Mouse (Mus musculus): Measurements from ENCODE around the gene Hmcn1. TPM values are rescaled to one million over a fixed set of nuclear protein-coding genes. Genes with fewer than 3 reads are reported as not detected.

Hmcn1 gene
- polyA plus RNA-seq, 1 experiment from 2014 or later = 25.5 TPM

- H3K4me2 ChIP-seq (ENCODE audit: low read depth, low read length) = no peak overlapping the region
- no peak overlapping the region for H3K27ac ChIP-seq (replicated peaks; ENCODE audit: low read depth, low read length)
- H3K4me3 ChIP-seq (ENCODE audit: low read depth, low read length) = no peak overlapping the region
- peak; percentile 79 for DNase-seq (ENCODE audit: low spot score)
- no peak for ATAC-seq (replicated peaks; ENCODE audit: insufficient number of reproducible peaks, low FRiP score, low TSS enrichment, low read depth)
- no peaks in the 10 kb centered on the region for H3K4me1 ChIP-seq (ENCODE audit: control insufficient read depth, insufficient read depth, low read length)
- H3K36me3 ChIP-seq (replicated peaks; ENCODE audit: control insufficient read depth, insufficient read depth, low read depth, low read length) = no peaks in the 10 kb centered on the region; the same call in 1 of the 2 replicates
- H3K9me3 ChIP-seq (replicated peaks; ENCODE audit: control insufficient read depth, low read length) = no peaks in the 10 kb centered on the region
- H3K9ac ChIP-seq (replicated peaks; ENCODE audit: low read length) = no peak overlapping the region
- WGBS = 35% methylated on average over 2 of the region's 2 CpGs
- no peaks in the 10 kb centered on the region for H3K27me3 ChIP-seq (ENCODE audit: control insufficient read depth, insufficient read depth, low read length)
Observed at GRCm38 (mm10) chr1:150591253-150591652, 402.0 kb downstream of the Hmcn1 start.

GRCm38 (mm10) chr1:150587410-150587809 lies 405.8 kb downstream of the Hmcn1 start:
- Histone ChIP-seq H3K4me1 (ENCODE audit: control insufficient read depth, insufficient read depth, low read length) (no peaks in the 10 kb centered on the region), H3K36me3 (replicated peaks; ENCODE audit: control insufficient read depth, insufficient read depth, low read depth, low read length) (no peaks in the 10 kb centered on the region; the same call in none of the 2 replicates), H3K4me3 (ENCODE audit: low read depth, low read length) (no peak overlapping the region), H3K4me2 (ENCODE audit: low read depth, low read length) (no peak overlapping the region), H3K9me3 (replicated peaks; ENCODE audit: control insufficient read depth, low read length) (no peaks in the 10 kb centered on the region), H3K9ac (replicated peaks; ENCODE audit: low read length) (no peak overlapping the region), H3K27me3 (ENCODE audit: control insufficient read depth, insufficient read depth, low read length) (no peaks in the 10 kb centered on the region), H3K27ac (replicated peaks; ENCODE audit: low read depth, low read length) (no peak overlapping the region)
- ATAC-seq (replicated peaks; ENCODE audit: insufficient number of reproducible peaks, low FRiP score, low TSS enrichment, low read depth) (peak; percentile 76), DNase-seq (ENCODE audit: low spot score) (no peak)

- WGBS = 96% methylated on average over 2 of the region's 2 CpGs
- no peak for DNase-seq (ENCODE audit: low spot score)
- Histone ChIP-seq H3K27me3 (ENCODE audit: control insufficient read depth, insufficient read depth, low read length) (no peaks in the 10 kb centered on the region), H3K4me2 (ENCODE audit: low read depth, low read length) (no peak overlapping the region), H3K4me3 (ENCODE audit: low read depth, low read length) (no peak overlapping the region), H3K4me1 (ENCODE audit: control insufficient read depth, insufficient read depth, low read length) (no peaks in the 10 kb centered on the region), H3K9ac (replicated peaks; ENCODE audit: low read length) (no peak overlapping the region), H3K9me3 (replicated peaks; ENCODE audit: control insufficient read depth, low read length) (no peaks in the 10 kb centered on the region), H3K27ac (replicated peaks; ENCODE audit: low read depth, low read length) (no peak overlapping the region), H3K36me3 (replicated peaks; ENCODE audit: control insufficient read depth, insufficient read depth, low read depth, low read length) (no peaks in the 10 kb centered on the region; the same call in none of the 2 replicates)
- no peak for ATAC-seq (replicated peaks; ENCODE audit: insufficient number of reproducible peaks, low FRiP score, low TSS enrichment, low read depth)
Observed at GRCm38 (mm10) chr1:150584477-150584876, 408.8 kb downstream of the Hmcn1 start.

GRCm38 (mm10) chr1:150583734-150584133 lies 409.5 kb downstream of the Hmcn1 start:
- no peak for ATAC-seq (replicated peaks; ENCODE audit: insufficient number of reproducible peaks, low FRiP score, low TSS enrichment, low read depth)
- DNase-seq (ENCODE audit: low spot score) = no peak
- WGBS = 61% methylated on average over 8 of the region's 8 CpGs
- Histone ChIP-seq H3K9me3 (replicated peaks; ENCODE audit: control insufficient read depth, low read length) (no peaks in the 10 kb centered on the region), H3K4me3 (ENCODE audit: low read depth, low read length) (no peak overlapping the region), H3K36me3 (replicated peaks; ENCODE audit: control insufficient read depth, insufficient read depth, low read depth, low read length) (no peaks in the 10 kb centered on the region; the same call in none of the 2 replicates), H3K27me3 (ENCODE audit: control insufficient read depth, insufficient read depth, low read length) (no peaks in the 10 kb centered on the region), H3K27ac (replicated peaks; ENCODE audit: low read depth, low read length) (no peak overlapping the region), H3K9ac (replicated peaks; ENCODE audit: low read length) (no peak overlapping the region), H3K4me2 (ENCODE audit: low read depth, low read length) (no peak overlapping the region), H3K4me1 (ENCODE audit: control insufficient read depth, insufficient read depth, low read length) (no peaks in the 10 kb centered on the region)

GRCm38 (mm10) chr1:150580561-150580960 lies 412.7 kb downstream of the Hmcn1 start:
- no peak overlapping the region for H3K4me2 ChIP-seq (ENCODE audit: low read depth, low read length)
- no peaks in the 10 kb centered on the region for H3K4me1 ChIP-seq (ENCODE audit: control insufficient read depth, insufficient read depth, low read length)
- H3K9me3 ChIP-seq (replicated peaks; ENCODE audit: control insufficient read depth, low read length) = no peaks in the 10 kb centered on the region
- H3K27ac ChIP-seq (replicated peaks; ENCODE audit: low read depth, low read length) = no peak overlapping the region
- H3K27me3 ChIP-seq (ENCODE audit: control insufficient read depth, insufficient read depth, low read length) = no peaks in the 10 kb centered on the region
- ATAC-seq (replicated peaks; ENCODE audit: insufficient number of reproducible peaks, low FRiP score, low TSS enrichment, low read depth) (no peak), DNase-seq (ENCODE audit: low spot score) (no peak)
- no peak overlapping the region for H3K9ac ChIP-seq (replicated peaks; ENCODE audit: low read length)
- no peaks in the 10 kb centered on the region; the same call in none of the 2 replicates for H3K36me3 ChIP-seq (replicated peaks; ENCODE audit: control insufficient read depth, insufficient read depth, low read depth, low read length)
- H3K4me3 ChIP-seq (ENCODE audit: low read depth, low read length) = no peak overlapping the region
- 90% methylated on average over 7 of the region's 7 CpGs for WGBS

- Histone ChIP-seq H3K4me2 (ENCODE audit: low read depth, low read length) (no peak overlapping the region), H3K4me3 (ENCODE audit: low read depth, low read length) (no peak overlapping the region), H3K9ac (replicated peaks; ENCODE audit: low read length) (no peak overlapping the region), H3K27ac (replicated peaks; ENCODE audit: low read depth, low read length) (no peak overlapping the region), H3K36me3 (replicated peaks; ENCODE audit: control insufficient read depth, insufficient read depth, low read depth, low read length) (no peaks in the 10 kb centered on the region), H3K4me1 (ENCODE audit: control insufficient read depth, insufficient read depth, low read length) (no peaks in the 10 kb centered on the region), H3K27me3 (ENCODE audit: control insufficient read depth, insufficient read depth, low read length) (no peaks in the 10 kb centered on the region), H3K9me3 (replicated peaks; ENCODE audit: control insufficient read depth, low read length) (no peaks in the 10 kb centered on the region)
- ATAC-seq (replicated peaks; ENCODE audit: insufficient number of reproducible peaks, low FRiP score, low TSS enrichment, low read depth) = no peak
- 92% methylated on average over 8 of the region's 8 CpGs for WGBS
- no peak for DNase-seq (ENCODE audit: low spot score)
Observed at GRCm38 (mm10) chr1:150573407-150573806, 419.8 kb downstream of the Hmcn1 start.

GRCm38 (mm10) chr1:150570562-150571156 lies 422.6 kb downstream of the Hmcn1 start:
- H3K4me2 ChIP-seq (ENCODE audit: low read depth, low read length) = no peak overlapping the region
- DNase-seq (ENCODE audit: low spot score) = peak; percentile 71

GRCm38 (mm10) chr1:150569820-150570543 lies 423.3 kb downstream of the Hmcn1 start:
- H3K9ac ChIP-seq (replicated peaks; ENCODE audit: low read length) = no peak overlapping the region
- no peak overlapping the region for H3K27ac ChIP-seq (replicated peaks; ENCODE audit: low read depth, low read length)
- no peaks in the 10 kb centered on the region for H3K9me3 ChIP-seq (replicated peaks; ENCODE audit: control insufficient read depth, low read length)
- H3K4me1 ChIP-seq (ENCODE audit: control insufficient read depth, insufficient read depth, low read length) = no peaks in the 10 kb centered on the region
- DNase-seq (ENCODE audit: low spot score) (no peak), ATAC-seq (replicated peaks; ENCODE audit: insufficient number of reproducible peaks, low FRiP score, low TSS enrichment, low read depth) (peak; percentile 44; the same call in 1 of the 2 replicates)
- 89% methylated on average over 5 of the region's 5 CpGs for WGBS
- H3K36me3 ChIP-seq (replicated peaks; ENCODE audit: control insufficient read depth, insufficient read depth, low read depth, low read length) = no peaks in the 10 kb centered on the region
- no peaks in the 10 kb centered on the region for H3K27me3 ChIP-seq (ENCODE audit: control insufficient read depth, insufficient read depth, low read length)
- H3K4me3 ChIP-seq (ENCODE audit: low read depth, low read length) = no peak overlapping the region
- no peak overlapping the region for H3K4me2 ChIP-seq (ENCODE audit: low read depth, low read length)

More at GRCm38 (mm10) chr1:150570562-150571156, 422.6 kb downstream of the Hmcn1 start:
- Histone ChIP-seq H3K36me3 (replicated peaks; ENCODE audit: control insufficient read depth, insufficient read depth, low read depth, low read length) (no peaks in the 10 kb centered on the region), H3K4me1 (ENCODE audit: control insufficient read depth, insufficient read depth, low read length) (no peaks in the 10 kb centered on the region), H3K27ac (replicated peaks; ENCODE audit: low read depth, low read length) (no peak overlapping the region), H3K4me3 (ENCODE audit: low read depth, low read length) (no peak overlapping the region), H3K27me3 (ENCODE audit: control insufficient read depth, insufficient read depth, low read length) (no peaks in the 10 kb centered on the region), H3K9ac (replicated peaks; ENCODE audit: low read length) (no peak overlapping the region), H3K9me3 (replicated peaks; ENCODE audit: control insufficient read depth, low read length) (no peaks in the 10 kb centered on the region)
- ATAC-seq (replicated peaks; ENCODE audit: insufficient number of reproducible peaks, low FRiP score, low TSS enrichment, low read depth) = no peak
- 26% methylated on average over 4 of the region's 4 CpGs for WGBS

Data from embryonic facial prominence, embryonic 11.5 days (tissue).